Comparison of ENCODE assay signal across 10 mouse cellular contexts in the genomic region with DNA sequence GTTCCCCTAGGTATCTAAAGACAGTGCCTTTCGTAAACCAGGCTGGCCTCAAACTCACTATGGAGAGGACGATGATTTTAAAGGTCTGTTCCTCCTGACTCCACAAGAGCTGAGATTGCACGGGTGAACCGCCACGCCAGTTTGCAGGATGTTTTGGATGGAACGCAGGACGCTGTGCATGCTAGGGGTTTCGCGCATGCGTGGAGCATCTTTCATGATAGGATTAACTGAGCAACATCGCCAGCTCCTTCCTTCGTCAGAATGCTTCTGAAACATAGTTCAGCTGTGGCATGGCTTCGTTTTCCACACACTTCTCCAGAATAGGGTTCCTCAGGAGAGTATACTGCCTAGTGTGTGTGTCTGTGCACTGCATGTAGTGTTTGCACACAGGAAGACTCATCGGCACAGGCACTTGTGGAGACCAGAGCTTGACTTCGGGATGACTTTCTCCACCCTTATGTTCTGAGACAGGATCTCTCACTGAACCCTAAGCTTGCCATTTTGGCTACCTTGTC. TPM values are rescaled to one million over a fixed set of nuclear protein-coding genes. Genes with fewer than 3 reads are reported as not detected.
DNase-seq lines count a peak whose midpoint lies in the region; ATAC-seq and TF ChIP-seq lines count a peak whose summit lies in the region.
"Had no signal": no experiment of that assay in that cellular context is flagged by ENCODE, and none has a peak within 500 bp of the region (broad histone marks: within the 10 kb centered on the region; RNA-seq: fewer than 3 reads in every experiment).

No protein-coding gene starts in this region.

- no peak for ATAC-seq in forebrain, postnatal 0 days
- no peak for ATAC-seq in forebrain, embryonic 15.5 days (replicated peaks)
- no peak for ATAC-seq in midbrain, embryonic 16.5 days
- ATAC-seq: activated CD4-positive, CD25-positive, alpha-beta regulatory T cell, adult 4 months had no signal

- H3K9ac ChIP-seq in forebrain, postnatal 0 days: no peak overlapping the region
- H3K9ac ChIP-seq in forebrain, embryonic 15.5 days (replicated peaks): no peak overlapping the region
- H3K9ac ChIP-seq in midbrain, embryonic 16.5 days (ENCODE audit: low read depth, low read length): no peak overlapping the region
- H3K9ac ChIP-seq: embryonic facial prominence, embryonic 15.5 days had no signal

- no peaks in the 10 kb centered on the region for H3K4me1 ChIP-seq in forebrain, postnatal 0 days (ENCODE audit: insufficient read depth)
- H3K4me1 ChIP-seq in forebrain, embryonic 15.5 days: no peaks in the 10 kb centered on the region
- H3K4me1 ChIP-seq in midbrain, embryonic 16.5 days (ENCODE audit: control insufficient read depth, insufficient read depth, low read length): peaks cover 9% of the 10 kb centered on the region; the same call in 1 of the 2 replicates

- WGBS in forebrain, postnatal 0 days: 81% methylated on average over 15 of the region's 15 CpGs
- 82% methylated on average over 15 of the region's 15 CpGs for WGBS in forebrain, embryonic 15.5 days
- 74% methylated on average over 15 of the region's 15 CpGs for WGBS in midbrain, embryonic 16.5 days

- peak; percentile 31 for DNase-seq in forebrain, postnatal 0 days
- peak; percentile 16 for DNase-seq in right cerebral cortex, postnatal 4 days
- DNase-seq in right cerebral cortex, postnatal 25 days: no peak
- DNase-seq in cerebellum, postnatal 36 days: peak; percentile 12 to 17
- DNase-seq in ovary, postnatal 14 days (ENCODE audit: low spot score): no peak
- no peak for DNase-seq in lung, postnatal 25 days (ENCODE audit: low spot score)

- TF ChIP-seq CTCF in forebrain, postnatal 0 days (IDR thresholded peaks at IDR 0.05; ENCODE audit: low read depth): no peak

- H3K27me3 ChIP-seq in forebrain, postnatal 0 days (ENCODE audit: insufficient read depth, low read length): no peaks in the 10 kb centered on the region
- H3K27me3 ChIP-seq in forebrain, embryonic 15.5 days: no peaks in the 10 kb centered on the region
- H3K27me3 ChIP-seq in midbrain, embryonic 16.5 days (ENCODE audit: control insufficient read depth, insufficient read depth, low read depth, low read length): no peaks in the 10 kb centered on the region
- H3K27me3 ChIP-seq: embryonic facial prominence, embryonic 15.5 days had no signal

- H3K36me3 ChIP-seq in forebrain, postnatal 0 days (ENCODE audit: insufficient read depth): no peaks in the 10 kb centered on the region
- H3K36me3 ChIP-seq in forebrain, embryonic 15.5 days: no peaks in the 10 kb centered on the region
- no peaks in the 10 kb centered on the region for H3K36me3 ChIP-seq in midbrain, embryonic 16.5 days (ENCODE audit: control insufficient read depth, insufficient read depth, low read length)
- H3K36me3 ChIP-seq: embryonic facial prominence, embryonic 15.5 days had no signal

- no peak overlapping the region for H3K4me2 ChIP-seq in forebrain, postnatal 0 days (ENCODE audit: low read depth)
- no peak overlapping the region for H3K4me2 ChIP-seq in forebrain, embryonic 15.5 days (replicated peaks)
- peak overlapping the region; percentile 26; the same call in 1 of the 2 replicates for H3K4me2 ChIP-seq in midbrain, embryonic 16.5 days (ENCODE audit: low read length)
- H3K4me2 ChIP-seq: embryonic facial prominence, embryonic 15.5 days had no signal

- H3K9me3 ChIP-seq in forebrain, postnatal 0 days (ENCODE audit: low read length): no peaks in the 10 kb centered on the region
- H3K9me3 ChIP-seq in forebrain, embryonic 15.5 days: no peaks in the 10 kb centered on the region
- H3K9me3 ChIP-seq in midbrain, embryonic 16.5 days (replicated peaks; ENCODE audit: control insufficient read depth, low read length, poor library complexity, severe bottlenecking): no peaks in the 10 kb centered on the region
- H3K9me3 ChIP-seq: embryonic facial prominence, embryonic 15.5 days had no signal

- H3K27ac ChIP-seq in forebrain, postnatal 0 days (ENCODE audit: low read depth, low read length): no peak overlapping the region
- H3K27ac ChIP-seq in forebrain, embryonic 15.5 days (replicated peaks): no peak overlapping the region
- H3K27ac ChIP-seq in midbrain, embryonic 16.5 days (ENCODE audit: low read length): no peak overlapping the region
- H3K27ac ChIP-seq: embryonic facial prominence, embryonic 15.5 days had no signal

- H3K4me3 ChIP-seq in forebrain, postnatal 0 days (ENCODE audit: low read depth, low read length): no peak overlapping the region
- no peak overlapping the region for H3K4me3 ChIP-seq in forebrain, embryonic 15.5 days
- H3K4me3 ChIP-seq in midbrain, embryonic 16.5 days (ENCODE audit: low read depth, low read length): peak overlapping the region; percentile 3; the same call in 1 of the 2 replicates
- H3K4me3 ChIP-seq: embryonic facial prominence, embryonic 15.5 days had no signal

RNA-seq across cellular contexts. Expression of a gene that starts 26.8 kb away (rescaled TPM):
- total RNA-seq in forebrain, postnatal 0 days (2014; rRNA removed): 14.4 and 22.4 TPM in 2 replicates
- 10.6 and 11.4 TPM in 2 replicates for polyA plus RNA-seq in forebrain, postnatal 0 days (2015; fragmentation: Nextera tagmentation; extraction: Ambion mirVana)
- 12.1 and 14.3 TPM in 2 replicates for polyA plus RNA-seq in forebrain, embryonic 15.5 days (2015; fragmentation: Nextera tagmentation; extraction: Ambion mirVana)
- 14.1 and 15.7 TPM in 2 replicates for polyA plus RNA-seq in midbrain, embryonic 16.5 days (2015; fragmentation: Nextera tagmentation; extraction: Ambion mirVana)

RNA-seq across cellular contexts. Expression of a gene that starts 27.4 kb away (rescaled TPM):
- 1.5 TPM in 1 of 2 replicates, not detected in the other for total RNA-seq in forebrain, postnatal 0 days (2014; rRNA removed)
- 0.55 and 1.0 TPM in 2 replicates for polyA plus RNA-seq in forebrain, postnatal 0 days (2015; fragmentation: Nextera tagmentation; extraction: Ambion mirVana)
- 0.52 and 1.2 TPM in 2 replicates for polyA plus RNA-seq in forebrain, embryonic 15.5 days (2015; fragmentation: Nextera tagmentation; extraction: Ambion mirVana)
- 0.89 and 0.99 TPM in 2 replicates for polyA plus RNA-seq in midbrain, embryonic 16.5 days (2015; fragmentation: Nextera tagmentation; extraction: Ambion mirVana)

RNA-seq across cellular contexts. Expression of a gene that starts 55.7 kb away (rescaled TPM):
- total RNA-seq in forebrain, postnatal 0 days (2014; rRNA removed): 9.5 and 10.5 TPM in 2 replicates
- polyA plus RNA-seq in forebrain, postnatal 0 days (2015; fragmentation: Nextera tagmentation; extraction: Ambion mirVana): 10.0 and 11.3 TPM in 2 replicates
- polyA plus RNA-seq in forebrain, embryonic 15.5 days (2015; fragmentation: Nextera tagmentation; extraction: Ambion mirVana): 9.9 and 11.0 TPM in 2 replicates
- polyA plus RNA-seq in midbrain, embryonic 16.5 days (2015; fragmentation: Nextera tagmentation; extraction: Ambion mirVana): 9.4 and 9.6 TPM in 2 replicates

Comparison
In these comparisons a context has a peak if more than half of its experiments do, and no peak if none do; other contexts are left out.
1. DNase-seq: peak in forebrain, postnatal 0 days (single experiment), right cerebral cortex, postnatal 4 days (single experiment) and cerebellum, postnatal 36 days (2 of 2); none in right cerebral cortex, postnatal 25 days (single experiment), ovary, postnatal 14 days (single experiment) and lung, postnatal 25 days (single experiment).